12 mouse cellular contexts compared by ENCODE assay signal in the genomic region with DNA sequence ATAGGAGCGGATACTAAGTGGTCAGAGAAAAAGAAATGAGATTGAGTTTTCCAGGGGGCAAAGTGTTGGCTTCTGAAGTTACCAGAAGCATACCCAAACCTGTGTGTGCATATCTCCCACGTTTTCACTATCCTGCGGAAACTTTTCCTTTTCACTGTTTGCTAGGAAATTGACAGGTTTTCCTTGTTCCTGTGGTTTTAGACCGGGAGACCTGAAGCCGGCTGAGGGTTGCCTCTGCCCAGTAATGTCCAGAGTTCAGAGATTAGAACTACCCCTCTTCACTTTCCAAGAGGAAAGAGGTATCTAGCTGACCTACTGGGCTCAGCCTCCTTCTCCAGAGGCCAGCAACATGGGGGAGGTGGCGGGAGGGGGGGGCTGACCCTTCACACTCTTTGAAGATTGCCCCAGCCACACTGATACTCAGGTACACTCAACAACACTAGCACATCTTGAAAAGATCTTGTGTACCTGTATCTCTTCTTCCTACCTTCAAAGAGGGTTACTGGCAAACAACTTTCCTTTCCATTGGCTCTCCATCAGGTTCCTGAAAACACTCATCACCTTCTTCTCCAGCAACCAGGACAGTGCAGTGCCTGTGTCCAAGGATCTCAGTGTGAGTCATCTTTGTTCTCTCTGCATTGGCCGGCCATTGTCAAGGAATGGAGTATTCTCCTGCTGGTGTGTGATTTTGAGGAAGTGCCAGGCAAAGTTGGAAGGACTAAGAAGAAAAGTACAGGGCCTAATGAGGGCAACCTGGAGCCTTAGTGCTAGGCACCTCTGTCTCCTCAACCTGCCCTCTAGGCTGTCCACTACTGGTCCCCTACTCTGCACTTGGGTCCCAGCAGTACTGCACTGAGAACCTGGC. TPM values are rescaled to one million over a fixed set of nuclear protein-coding genes. Genes with fewer than 3 reads are reported as not detected.
A peak's percentile ranks its signal among the peaks of the same experiment; 100 is the strongest.
DNase-seq lines count a peak whose midpoint lies in the region; ATAC-seq and TF ChIP-seq lines count a peak whose summit lies in the region.
"Had no signal": no experiment of that assay in that cellular context is flagged by ENCODE, and none has a peak within 500 bp of the region (broad histone marks: within the 10 kb centered on the region; RNA-seq: fewer than 3 reads in every experiment).

No protein-coding gene starts in this region.

- no peak for TF ChIP-seq CTCF in gastrocnemius, adult 2 months (IDR thresholded peaks at IDR 0.05)

- no peak overlapping the region for H3K27ac ChIP-seq in gastrocnemius, adult 2 months
- no peak overlapping the region for H3K27ac ChIP-seq in midbrain, embryonic 11.5 days (ENCODE audit: low read depth, low read length)
- no peak overlapping the region for H3K27ac ChIP-seq in midbrain, embryonic 15.5 days
- peak overlapping the region; percentile 48; the same call in 1 of the 2 replicates for H3K27ac ChIP-seq in embryonic facial prominence, embryonic 15.5 days (replicated peaks)
- H3K27ac ChIP-seq: heart, embryonic 13.5 days; hindbrain, postnatal 0 days; neural tube, embryonic 13.5 days had no signal

- no peak for ATAC-seq in midbrain, embryonic 11.5 days (ENCODE audit: low FRiP score)
- ATAC-seq in midbrain, embryonic 15.5 days (replicated peaks) = no peak
- ATAC-seq in embryonic facial prominence, embryonic 15.5 days (ENCODE audit: insufficient number of reproducible peaks, low FRiP score, low TSS enrichment, low read depth) = no peak
- ATAC-seq: hindbrain, postnatal 0 days had no signal

- H3K4me1 ChIP-seq in midbrain, embryonic 11.5 days (ENCODE audit: control insufficient read depth, insufficient read depth, low read length) = peaks cover 7% of the 10 kb centered on the region; the same call in 1 of the 2 replicates
- peaks cover 23% of the 10 kb centered on the region for H3K4me1 ChIP-seq in midbrain, embryonic 15.5 days
- peaks cover 35% of the 10 kb centered on the region for H3K4me1 ChIP-seq in embryonic facial prominence, embryonic 15.5 days

- peak overlapping the region; percentile 43; the same call in 1 of the 2 replicates for H3K4me3 ChIP-seq in gastrocnemius, adult 2 months
- no peak overlapping the region for H3K4me3 ChIP-seq in midbrain, embryonic 11.5 days (ENCODE audit: low read depth, low read length)
- H3K4me3 ChIP-seq in midbrain, embryonic 15.5 days = no peak overlapping the region
- H3K4me3 ChIP-seq in embryonic facial prominence, embryonic 15.5 days (replicated peaks) = peak overlapping the region; percentile 36
- H3K4me3 ChIP-seq: neural tube, embryonic 13.5 days had no signal

- no peak overlapping the region for H3K9ac ChIP-seq in midbrain, embryonic 11.5 days (ENCODE audit: low read length)
- no peak overlapping the region for H3K9ac ChIP-seq in midbrain, embryonic 15.5 days
- no peak overlapping the region for H3K9ac ChIP-seq in embryonic facial prominence, embryonic 15.5 days
- H3K9ac ChIP-seq: heart, embryonic 13.5 days; neural tube, embryonic 13.5 days had no signal

- no peak for DNase-seq in gastrocnemius, adult 2 months
- no peak for DNase-seq in gastrocnemius, adult 18-20 months (ENCODE audit: low spot score)
- peak; percentile 94 for DNase-seq in midbrain, embryonic 11.5 days (ENCODE audit: low spot score, missing footprints)
- peak; percentile 17 for DNase-seq in retina, postnatal 1 day
- no peak for DNase-seq in thymus, postnatal 4 days
- DNase-seq in layer of hippocampus, adult 18-20 months (ENCODE audit: low spot score in 2 of 2) = no peak
- DNase-seq: right cerebral cortex, postnatal 14 days had no signal

- intact Hi-C loops in gastrocnemius, adult 2 months (cut with DNase I) = no loop called here

- no peaks in the 10 kb centered on the region for H3K9me3 ChIP-seq in midbrain, embryonic 11.5 days (ENCODE audit: control insufficient read depth, low read length)
- no peaks in the 10 kb centered on the region for H3K9me3 ChIP-seq in midbrain, embryonic 15.5 days
- H3K9me3 ChIP-seq in embryonic facial prominence, embryonic 15.5 days (replicated peaks) = no peaks in the 10 kb centered on the region
- H3K9me3 ChIP-seq: heart, embryonic 13.5 days; neural tube, embryonic 13.5 days had no signal

- no peaks in the 10 kb centered on the region for H3K36me3 ChIP-seq in midbrain, embryonic 11.5 days (ENCODE audit: control insufficient read depth, insufficient read depth, low read length)
- no peaks in the 10 kb centered on the region for H3K36me3 ChIP-seq in midbrain, embryonic 15.5 days (replicated peaks)
- H3K36me3 ChIP-seq in embryonic facial prominence, embryonic 15.5 days = no peaks in the 10 kb centered on the region
- H3K36me3 ChIP-seq: heart, embryonic 13.5 days; neural tube, embryonic 13.5 days had no signal

- 2% methylated on average over 7 of the region's 7 CpGs for WGBS in midbrain, embryonic 11.5 days
- 2% methylated on average over 7 of the region's 7 CpGs for WGBS in midbrain, embryonic 15.5 days
- 15% methylated on average over 7 of the region's 7 CpGs for WGBS in embryonic facial prominence, embryonic 15.5 days

- peaks cover 87% of the 10 kb centered on the region for H3K27me3 ChIP-seq in midbrain, embryonic 11.5 days (ENCODE audit: control insufficient read depth, insufficient read depth, low read length)
- peaks cover 77% of the 10 kb centered on the region for H3K27me3 ChIP-seq in midbrain, embryonic 15.5 days (replicated peaks)
- H3K27me3 ChIP-seq in embryonic facial prominence, embryonic 15.5 days = peaks cover 76% of the 10 kb centered on the region

- H3K4me2 ChIP-seq in midbrain, embryonic 11.5 days = no peak overlapping the region
- no peak overlapping the region for H3K4me2 ChIP-seq in midbrain, embryonic 15.5 days
- peak overlapping the region; percentile 53; the same call in 1 of the 2 replicates for H3K4me2 ChIP-seq in embryonic facial prominence, embryonic 15.5 days (replicated peaks)

RNA-seq across cellular contexts. Expression of gene Satb2, which starts 1.3 kb away (rescaled TPM):
- under 1 TPM; 0.22 to 0.28 TPM for total RNA-seq in gastrocnemius, adult 2 months (2021)
- under 1 TPM; 0.27 to 0.31 TPM for total RNA-seq in gastrocnemius, adult 18-20 months (2021)
- 1.2 and 1.5 TPM in 2 replicates for polyA plus RNA-seq in midbrain, embryonic 11.5 days (2014; fragmentation: Nextera tagmentation; extraction: Ambion mirVana)
- polyA plus RNA-seq in midbrain, embryonic 15.5 days (2015; fragmentation: Nextera tagmentation; extraction: Ambion mirVana) = 0.80 and 1.2 TPM in 2 replicates
- polyA plus RNA-seq in embryonic facial prominence, embryonic 15.5 days (2015; fragmentation: Nextera tagmentation; extraction: Ambion mirVana) = 12.0 and 14.4 TPM in 2 replicates
- 10 to 100 TPM; 16.5 to 18.8 TPM for total RNA-seq in layer of hippocampus, adult 18-20 months (2021)

Comparison
In these comparisons a context has a peak if more than half of its experiments do, and no peak if none do; other contexts are left out.
1. DNase-seq: peak in midbrain, embryonic 11.5 days (single experiment) and retina, postnatal 1 day (single experiment); none in gastrocnemius, adult 2 months (single experiment), gastrocnemius, adult 18-20 months (single experiment), thymus, postnatal 4 days (single experiment) and layer of hippocampus, adult 18-20 months (0 of 2).
2. H3K4me3 ChIP-seq: peak in gastrocnemius, adult 2 months (single experiment) and embryonic facial prominence, embryonic 15.5 days (single experiment); none in midbrain, embryonic 11.5 days (single experiment) and midbrain, embryonic 15.5 days (single experiment).
3. RNA of gene Satb2, which starts 1.3 kb away (total RNA-seq): 16.5 to 18.8 TPM in layer of hippocampus, adult 18-20 months; 0.27 to 0.31 TPM in gastrocnemius, adult 18-20 months and 0.22 to 0.28 TPM in gastrocnemius, adult 2 months; every median in the first group is over 10 times any median in the second.